Mouse (Mus musculus) forebrain, embryonic 12.5 days (tissue): ENCODE data around the gene Hax1. TPM values are rescaled to one million over a fixed set of nuclear protein-coding genes. Genes with fewer than 3 reads are reported as not detected.

Experiments
- ATAC-seq: fragments of 200-750 bp; cut with Nextera tagmentation; 2 replicates; pipeline ENCODE4 v1.8.0; 2017; ENCODE audit warnings: moderate TSS enrichment; ENCODE audit not compliant: low FRiP score
- H3K27ac ChIP-seq: fragments of 300-500 bp; sonication (generic); 2 replicates; pipeline ENCODE4 v1.5.1; 2016; ENCODE audit warnings: mild to moderate bottlenecking
- H3K27me3 ChIP-seq: fragments of 300-500 bp; sonication (generic); 2 replicates; pipeline ENCODE4 v1.6.1; 2016; ENCODE audit warnings: mild to moderate bottlenecking
- H3K36me3 ChIP-seq: fragments of 300-500 bp; sonication (generic); replicated peaks from 2 replicates; pipeline ENCODE4 v1.6.1; 2016; ENCODE audit warnings: mild to moderate bottlenecking
- H3K4me1 ChIP-seq: fragments of 300-500 bp; sonication (generic); 2 replicates; pipeline ENCODE4 v1.6.1; 2016
- H3K4me2 ChIP-seq: fragments of 300-500 bp; sonication (generic); 2 replicates; pipeline ENCODE4 v1.6.1; 2016; ENCODE audit warnings: mild to moderate bottlenecking, moderate library complexity
- H3K4me3 ChIP-seq: fragments of 300-500 bp; sonication (generic); replicated peaks from 2 replicates; pipeline ENCODE4 v1.5.1; 2016; ENCODE audit warnings: mild to moderate bottlenecking
- H3K9ac ChIP-seq: fragments of 300-500 bp; sonication (generic); 2 replicates; pipeline ENCODE4 v1.6.1; 2016; ENCODE audit warnings: mild to moderate bottlenecking
- H3K9me3 ChIP-seq: fragments of 300-500 bp; sonication (generic); 2 replicates; pipeline ENCODE4 v1.6.1; 2016
- WGBS: fragments of 180-500 bp; shearing (Covaris S2); methylation state at CpG from one replicate; pipeline ENCODE4 v1.1.7; 2016; 5-methylcytosine and 5-hydroxymethylcytosine counted together
- microRNA-seq: library from miRNA; unstranded; fragments of <30 nt; microRNA quantifications from one replicate; pipeline ENCODE4, GENCODE M21; 2017
- polyA plus RNA-seq: library from polyadenylated mRNA; unstranded; fragments of >200 nt; fragmentation: Nextera tagmentation; extraction: Ambion mirVana; gene quantifications from 2 replicates; pipeline ENCODE4 v1.2.1, GENCODE M21; 2016

Hax1 gene
- polyA plus RNA-seq, 1 experiment from 2014 or later: 150 TPM

- Histone ChIP-seq H3K4me3 (peak overlapping the region; percentile 97), H3K27me3 (no peaks in the 10 kb centered on the region), H3K9me3 (no peaks in the 10 kb centered on the region), H3K9ac (peak overlapping the region; percentile 97), H3K36me3 (peaks cover 50% of the 10 kb centered on the region), H3K4me2 (peak overlapping the region; percentile 97), H3K27ac (no peak overlapping the region), H3K4me1 (peaks cover 49% of the 10 kb centered on the region)
- WGBS: 65% methylated on average over 4 of the region's 4 CpGs
- ATAC-seq: no peak
Observed at GRCm38 (mm10) chr3:89959435-89959834, 39.1 kb downstream of the Hax1 start.

GRCm38 (mm10) chr3:89957880-89958279, 40.7 kb downstream of the Hax1 start:
- Histone ChIP-seq H3K36me3 (peaks cover 62% of the 10 kb centered on the region), H3K4me1 (peaks cover 42% of the 10 kb centered on the region), H3K9ac (no peak overlapping the region), H3K4me3 (no peak overlapping the region), H3K27me3 (no peaks in the 10 kb centered on the region), H3K9me3 (no peaks in the 10 kb centered on the region), H3K4me2 (no peak overlapping the region), H3K27ac (no peak overlapping the region)
- 94% methylated on average over 9 of the region's 9 CpGs for WGBS
- no peak for ATAC-seq

GRCm38 (mm10) chr3:89956177-89956971, 42.2 kb downstream of the Hax1 start:
- no peak overlapping the region for H3K27ac ChIP-seq
- H3K36me3 ChIP-seq: peaks cover 77% of the 10 kb centered on the region
- H3K4me1 ChIP-seq: peaks cover 29% of the 10 kb centered on the region
- no peak for ATAC-seq
- no peak overlapping the region for H3K4me3 ChIP-seq
- H3K27me3 ChIP-seq: no peaks in the 10 kb centered on the region
- H3K4me2 ChIP-seq: no peak overlapping the region
- WGBS: 94% methylated on average over 7 of the region's 7 CpGs
- H3K9ac ChIP-seq: no peak overlapping the region
- no peaks in the 10 kb centered on the region for H3K9me3 ChIP-seq

- 0 out of 2 replicates have a peak, but pooled peaks have one; percentile 30 for ATAC-seq
- Histone ChIP-seq H3K27ac (no peak overlapping the region), H3K36me3 (peaks cover 95% of the 10 kb centered on the region), H3K4me3 (no peak overlapping the region), H3K4me2 (no peak overlapping the region), H3K4me1 (no peaks in the 10 kb centered on the region), H3K27me3 (no peaks in the 10 kb centered on the region), H3K9me3 (no peaks in the 10 kb centered on the region), H3K9ac (no peak overlapping the region)
- 4% methylated on average over 4 of the region's 4 CpGs for WGBS
Observed at GRCm38 (mm10) chr3:89953420-89953819, 45.2 kb downstream of the Hax1 start.

- Histone ChIP-seq H3K36me3 (peaks cover 96% of the 10 kb centered on the region), H3K4me2 (no peak overlapping the region), H3K9ac (no peak overlapping the region), H3K9me3 (no peaks in the 10 kb centered on the region), H3K27me3 (no peaks in the 10 kb centered on the region), H3K27ac (no peak overlapping the region), H3K4me1 (no peaks in the 10 kb centered on the region), H3K4me3 (no peak overlapping the region)
- WGBS: 88% methylated on average over 6 of the region's 6 CpGs
- no peak for ATAC-seq
Observed at GRCm38 (mm10) chr3:89948655-89949054, 49.9 kb downstream of the Hax1 start.

GRCm38 (mm10) chr3:89948021-89948420, 50.6 kb downstream of the Hax1 start:
- Histone ChIP-seq H3K36me3 (peaks cover 99% of the 10 kb centered on the region), H3K4me2 (no peak overlapping the region), H3K27ac (no peak overlapping the region), H3K4me1 (no peaks in the 10 kb centered on the region), H3K27me3 (no peaks in the 10 kb centered on the region), H3K9ac (no peak overlapping the region), H3K4me3 (no peak overlapping the region), H3K9me3 (no peaks in the 10 kb centered on the region)
- no peak for ATAC-seq
- WGBS: 84% methylated on average over 11 of the region's 11 CpGs

Small RNAs within 50 kb of the gene (microRNA-seq; reads per million reads assigned to microRNA genes)
- gene Mir7669: 1.5 reads per million

Other genes with a start within 250 kb of the Hax1 start
- gene Chrnb2, start 234.1 kb downstream of the Hax1 start, polyA plus RNA-seq: 18.9 and 21.3 TPM in 2 replicates
- gene Ube2q1, start 225.2 kb downstream of the Hax1 start, polyA plus RNA-seq: 17.4 and 19.3 TPM in 2 replicates
- gene She, start 167.4 kb downstream of the Hax1 start, polyA plus RNA-seq: 1.7 and 1.8 TPM in 2 replicates
- 0.29 and 0.42 TPM in 2 replicates for gene Il6ra, start 85.6 kb downstream of the Hax1 start, polyA plus RNA-seq
- 14.4 and 15.2 TPM in 2 replicates for gene Atp8b2, start 35.3 kb downstream of the Hax1 start, polyA plus RNA-seq
- gene 4933434E20Rik, start 52.9 kb upstream of the Hax1 start, polyA plus RNA-seq: 188 and 189 TPM in 2 replicates
- 205 and 225 TPM in 2 replicates for gene Ubap2l, start 53.8 kb upstream of the Hax1 start, polyA plus RNA-seq
- 496 and 499 TPM in 2 replicates for gene Tpm3, start 73.9 kb upstream of the Hax1 start, polyA plus RNA-seq
- gene Nup210l, start 105.4 kb upstream of the Hax1 start, polyA plus RNA-seq: 0.50 and 0.69 TPM in 2 replicates
- 943 and 1,078 TPM in 2 replicates for gene Rps27, start 214.9 kb upstream of the Hax1 start, polyA plus RNA-seq
- gene Rab13, start 214.9 kb upstream of the Hax1 start, polyA plus RNA-seq: 22.6 and 23.3 TPM in 2 replicates
- gene Jtb, start 232.8 kb upstream of the Hax1 start, polyA plus RNA-seq: 93.8 and 100.0 TPM in 2 replicates
- gene Creb3l4, start 244.7 kb upstream of the Hax1 start, polyA plus RNA-seq: 5.3 and 5.5 TPM in 2 replicates
- 32.8 and 42.8 TPM in 2 replicates for gene Slc39a1, start 249.4 kb upstream of the Hax1 start, polyA plus RNA-seq